Mouse (Mus musculus): Measurements from ENCODE around the gene Zkscan17.

The Zkscan17 gene

GRCm38 (mm10) chr11:59517441-59517840 lies 9.1 kb downstream of the Zkscan17 start:
- DNase-seq = no peak

- DNase-seq = no peak
Observed at GRCm38 (mm10) chr11:59514789-59515188, 11.8 kb downstream of the Zkscan17 start.

- no peak for DNase-seq
Observed at GRCm38 (mm10) chr11:59514381-59514780, 12.2 kb downstream of the Zkscan17 start.

DNA sequence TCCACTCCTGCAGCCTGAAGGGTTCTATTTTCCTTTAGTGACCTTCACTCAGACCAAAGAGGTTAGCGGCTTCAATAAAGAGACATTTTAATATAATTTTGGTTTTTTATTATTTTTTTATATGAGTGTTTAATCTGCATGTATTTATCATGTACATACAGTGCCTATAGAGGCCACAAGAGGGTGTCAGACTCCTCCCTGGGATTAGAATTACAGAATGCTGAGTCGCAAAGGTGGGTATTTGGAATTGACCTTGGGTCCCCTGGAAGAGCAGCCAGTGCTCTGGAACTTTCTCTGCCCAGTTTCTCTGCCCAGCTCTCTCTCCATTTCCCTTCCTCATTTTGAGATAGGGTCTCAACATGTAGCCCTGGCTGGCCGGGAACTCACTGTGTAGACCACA lies 13.0 kb downstream of the Zkscan17 start:
- DNase-seq = no peak

DNA sequence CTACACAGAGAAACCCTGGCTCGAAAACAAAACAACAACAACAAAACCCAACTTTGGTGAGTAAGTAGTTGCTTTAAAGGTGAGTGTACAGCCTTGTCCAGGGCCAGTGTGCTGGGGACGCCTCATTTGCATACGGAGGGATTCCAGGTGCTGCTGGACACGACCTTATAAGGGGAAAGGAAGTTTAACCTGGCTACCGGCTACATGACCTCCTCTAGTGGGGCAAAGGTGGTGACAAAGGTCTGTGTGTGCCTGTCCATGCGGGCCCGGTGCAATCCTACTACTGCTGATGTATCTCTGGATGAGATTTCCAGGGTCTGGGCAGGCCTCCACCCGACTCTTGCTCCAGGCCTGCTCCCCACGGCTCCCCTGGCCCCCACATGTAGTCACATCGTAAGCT lies 13.8 kb downstream of the Zkscan17 start:
- DNase-seq = no peak

GRCm38 (mm10) chr11:59511558-59511957 lies 15.0 kb downstream of the Zkscan17 start:
- DNase-seq = no peak

DNA sequence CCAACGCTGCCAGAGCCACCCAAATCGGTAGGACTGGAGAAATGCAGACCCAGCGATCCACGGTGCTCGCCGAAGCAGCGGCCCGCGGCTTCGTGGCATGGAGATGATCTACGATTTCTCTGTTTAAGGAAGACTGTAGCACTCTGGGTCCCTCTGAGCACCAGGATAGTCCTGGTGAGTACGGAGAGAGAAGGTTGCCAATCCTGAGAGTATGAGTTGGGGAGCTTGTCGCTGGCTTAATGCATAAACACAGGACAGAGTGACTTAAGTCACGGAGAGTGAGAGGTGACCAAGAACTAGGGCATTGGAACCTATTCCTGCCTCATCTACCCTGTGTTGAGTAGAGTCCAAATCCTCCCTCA lies 19.9 kb downstream of the Zkscan17 start:
- DNase-seq = no peak

GRCm38 (mm10) chr11:59505839-59506712 lies 20.5 kb downstream of the Zkscan17 start:
- peak; percentile 84 for DNase-seq

DNA sequence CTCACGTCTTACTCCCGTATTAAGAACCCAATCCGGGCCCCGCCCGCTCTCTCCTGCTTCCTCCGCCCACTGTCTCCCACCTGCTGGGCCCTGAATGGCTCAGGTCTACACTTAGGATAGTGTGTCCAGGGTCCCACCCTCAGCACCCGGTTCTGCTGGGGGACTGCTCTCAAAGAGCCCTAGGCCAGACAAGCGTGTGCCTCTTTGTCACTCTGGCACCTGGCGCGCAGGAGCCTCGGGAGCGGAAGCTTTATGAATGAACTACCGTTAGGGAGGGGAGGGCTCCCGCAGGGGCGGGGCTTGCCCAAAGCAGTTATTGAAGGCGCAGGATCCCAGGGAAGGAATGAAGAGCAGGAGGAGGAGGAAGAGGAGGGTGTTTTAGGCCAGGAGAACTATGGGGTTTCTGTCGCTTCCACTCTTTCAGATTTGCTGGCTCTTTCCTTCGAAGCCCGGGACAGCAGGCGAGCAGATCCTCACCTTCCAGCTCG lies 21.2 kb downstream of the Zkscan17 start:
- peak; percentile 72 for DNase-seq

- no peak for DNase-seq
Observed at GRCm38 (mm10) chr11:59501978-59502700, 24.4 kb downstream of the Zkscan17 start.

DNA sequence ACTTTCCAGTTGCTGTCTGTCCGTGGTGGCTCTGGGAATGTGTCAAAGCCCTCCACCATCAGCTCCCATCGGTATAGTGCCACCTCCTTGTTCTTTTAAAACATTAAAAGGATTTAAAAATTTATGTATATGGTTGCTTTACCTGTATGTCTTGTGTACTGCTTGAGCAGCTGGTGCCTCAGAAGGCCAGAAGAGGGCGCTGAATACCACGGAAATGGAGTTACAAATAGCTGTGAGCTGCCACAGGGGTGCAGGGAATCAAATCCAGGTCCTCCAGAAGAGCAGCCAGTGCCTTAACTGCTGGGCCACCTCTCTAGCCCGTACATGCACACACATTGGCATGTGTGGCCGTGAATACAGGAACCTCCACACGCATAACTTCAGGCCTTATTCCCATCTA lies 28.8 kb downstream of the Zkscan17 start:
- DNase-seq = no peak

DNA sequence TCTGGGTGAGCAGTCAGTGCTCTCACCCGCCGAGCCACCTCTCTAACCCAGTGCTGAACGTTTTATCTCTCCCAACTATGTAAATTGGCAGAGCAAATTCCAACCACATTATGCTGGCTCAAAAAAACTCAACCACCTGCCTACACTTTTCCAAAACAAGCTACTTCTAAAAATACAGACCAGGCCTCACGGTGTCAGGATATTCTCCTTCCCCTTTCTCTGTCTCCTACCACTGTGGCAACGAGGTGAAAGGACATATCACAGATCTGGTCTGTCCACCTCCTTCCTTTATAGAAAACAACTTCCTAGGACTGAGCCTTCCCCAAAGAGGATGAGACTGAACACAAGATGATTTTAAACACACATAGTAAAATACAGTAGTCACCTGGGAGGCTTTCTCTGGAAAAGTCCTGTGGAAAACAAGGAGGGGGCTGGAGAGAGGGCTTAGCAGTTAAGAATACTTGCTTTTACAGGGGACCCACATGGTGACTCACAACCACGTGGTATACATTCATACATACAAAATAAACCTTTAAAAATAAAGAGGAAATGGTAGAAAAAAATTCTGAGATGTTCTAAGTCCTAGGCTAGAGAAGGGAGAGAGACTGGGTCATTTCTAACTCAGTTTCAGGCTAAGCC lies 29.8 kb downstream of the Zkscan17 start:
- no peak for DNase-seq

DNA sequence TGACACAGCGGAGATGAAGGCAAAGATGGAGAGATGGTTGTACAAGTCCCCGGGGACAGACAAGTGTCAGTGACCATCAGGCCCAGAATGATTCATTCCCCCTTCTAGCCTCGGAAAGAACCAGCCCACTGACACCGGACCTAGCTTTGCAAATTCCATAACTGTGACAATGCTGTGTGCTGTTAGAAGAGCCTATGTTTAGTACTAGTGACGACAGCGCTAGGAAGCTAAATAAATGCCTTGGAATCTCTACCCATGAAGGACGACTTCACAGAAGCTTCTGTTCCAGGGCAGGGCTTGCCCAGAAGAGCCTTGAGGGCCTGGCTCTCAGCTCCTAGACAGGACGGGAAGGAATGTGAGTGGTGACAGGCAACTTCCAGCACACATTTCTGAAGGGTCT lies 40.3 kb downstream of the Zkscan17 start:
- DNase-seq = no peak

GRCm38 (mm10) chr11:59485641-59486040 lies 40.9 kb downstream of the Zkscan17 start:
- DNase-seq = no peak

GRCm38 (mm10) chr11:59483212-59483611 lies 43.3 kb downstream of the Zkscan17 start:
- peak; percentile 21 for DNase-seq

GRCm38 (mm10) chr11:59477240-59477639 lies 49.3 kb downstream of the Zkscan17 start:
- DNase-seq = no peak

DNA sequence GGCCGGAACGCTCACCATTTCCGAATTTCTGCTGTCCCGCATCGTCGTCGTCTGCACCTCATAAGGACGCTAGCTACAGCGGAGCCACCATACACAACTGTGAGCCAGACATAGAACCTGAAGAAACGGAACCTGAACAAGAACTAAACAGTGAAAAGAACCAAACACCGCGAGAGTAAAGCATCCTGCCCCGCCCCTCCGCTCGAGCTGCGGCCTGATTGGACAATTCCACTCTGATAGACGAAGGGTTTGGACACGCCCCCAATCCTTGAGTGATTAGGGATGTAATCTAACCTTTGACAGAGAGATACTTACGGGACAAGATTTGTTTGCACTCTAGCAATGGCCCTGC lies 54.2 kb downstream of the Zkscan17 start, which contains the start of gene Zfp867:
TSS of gene Zfp867 (minus strand) at position 149 of the 352 bp plus-strand sequence.
- peak; percentile 84 for DNase-seq

DNA sequence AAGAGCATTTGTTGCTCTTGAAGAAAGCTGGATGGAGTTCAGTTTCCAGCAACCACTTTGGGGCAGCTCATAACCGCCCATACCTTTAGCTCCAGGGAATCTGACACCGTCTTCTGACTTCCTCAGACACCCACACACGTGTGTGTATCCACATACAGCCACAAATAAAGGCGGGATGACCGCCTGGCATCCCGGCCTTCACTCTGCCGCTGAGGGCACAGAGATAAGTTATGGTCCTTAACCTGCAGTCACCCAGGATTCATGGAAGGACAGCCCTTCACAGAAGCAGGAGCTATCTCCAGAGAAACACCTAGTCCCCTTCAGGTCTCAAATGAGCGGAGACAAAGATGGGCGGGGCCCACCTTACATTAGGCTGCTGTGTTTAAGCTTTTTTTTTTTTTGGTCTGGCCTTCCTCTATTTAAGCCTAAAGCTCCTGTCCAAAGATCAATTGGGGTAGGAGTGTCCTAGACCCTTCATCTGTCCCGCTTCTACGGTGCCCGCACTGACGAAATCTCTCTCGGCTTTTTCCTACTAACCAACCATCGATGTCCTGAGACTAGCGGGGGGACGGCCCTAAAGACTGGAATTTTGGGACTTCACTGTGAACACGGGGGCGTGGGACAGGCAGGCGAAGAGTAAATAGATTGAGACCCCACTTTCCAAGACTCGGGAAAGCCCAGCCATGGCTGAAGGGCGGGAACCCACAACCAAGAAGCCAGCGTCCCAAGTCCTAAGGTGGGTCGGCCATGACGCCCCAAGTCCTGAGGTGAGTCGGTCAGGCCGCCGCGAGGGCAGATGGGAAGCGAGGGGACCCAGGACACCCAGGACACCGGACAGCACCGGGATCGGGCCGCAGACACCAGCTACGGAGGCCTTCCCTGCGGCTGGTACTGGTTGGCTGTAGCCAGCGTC lies 54.9 kb downstream of the Zkscan17 start:
- DNase-seq = peak; percentile 18

GRCm38 (mm10) chr11:59460459-59460858 lies 66.1 kb downstream of the Zkscan17 start:
- no peak for DNase-seq

DNA sequence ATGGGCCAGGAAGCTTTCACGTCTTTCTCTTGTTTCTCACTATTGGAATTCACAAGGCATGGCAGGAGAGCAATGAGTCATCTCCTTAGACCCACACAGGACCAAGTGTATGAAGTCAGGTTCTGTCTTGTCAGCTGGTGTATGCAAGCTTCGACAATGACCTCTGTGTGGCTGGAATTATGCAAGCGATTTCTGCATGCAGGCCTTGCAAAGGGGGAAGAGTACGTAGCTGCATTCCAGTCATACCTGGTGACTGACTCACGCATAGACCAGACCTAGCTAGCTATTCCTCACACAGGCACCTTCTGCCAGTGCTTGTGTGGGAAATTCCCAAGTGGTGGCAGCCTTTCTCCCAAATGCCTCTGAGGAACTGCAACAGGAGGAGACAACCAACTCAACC lies 67.6 kb downstream of the Zkscan17 start:
- DNase-seq = no peak

DNA sequence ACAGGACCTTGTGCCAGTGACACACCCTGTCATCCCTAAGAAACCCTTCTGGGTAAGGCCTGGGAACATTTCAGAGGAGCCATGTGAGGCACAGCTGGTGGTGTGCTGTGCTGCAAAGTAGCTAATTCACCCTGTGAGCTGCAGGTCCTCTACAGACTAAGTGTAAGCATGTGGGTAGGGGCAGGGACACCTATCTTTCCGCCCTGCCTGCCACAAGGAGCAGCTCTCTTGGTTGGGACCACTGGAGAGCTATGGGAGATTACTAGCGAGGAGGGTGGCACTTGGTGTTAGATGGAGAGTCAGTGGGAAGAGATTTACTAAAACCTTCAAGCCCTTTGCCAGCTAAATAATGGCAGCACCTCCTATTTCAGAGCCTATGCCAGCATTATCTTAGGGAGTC lies 69.7 kb downstream of the Zkscan17 start:
- DNase-seq = no peak

DNA sequence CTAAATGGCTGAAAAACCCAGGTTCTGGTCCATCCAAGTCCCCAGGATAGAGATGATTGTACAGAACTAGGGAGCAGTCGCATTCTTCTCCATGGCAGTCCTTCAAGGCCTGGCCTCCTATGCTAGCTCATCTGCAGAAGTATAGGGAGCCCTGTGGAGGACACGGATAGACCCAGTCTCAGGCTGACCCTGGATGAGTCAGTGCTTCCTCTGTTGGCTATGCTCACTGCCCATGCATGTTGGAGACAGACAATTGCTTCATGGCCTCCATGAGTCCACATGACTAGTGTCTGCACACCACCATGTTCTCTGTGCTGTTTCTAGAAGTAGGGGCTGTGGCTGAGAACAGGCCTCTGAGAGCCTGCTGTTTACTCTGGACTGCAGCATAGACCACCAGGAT lies 70.2 kb downstream of the Zkscan17 start:
- no peak for DNase-seq

Measured in liver (tissue).